8 mouse cellular contexts compared by ENCODE assay signal in genomic region chr7:25219416-25219750, GRCm38 (mm10). TPM values are rescaled to one million over a fixed set of nuclear protein-coding genes. Genes with fewer than 3 reads are reported as not detected.
DNase-seq lines count a peak whose midpoint lies in the region; ATAC-seq and TF ChIP-seq lines count a peak whose summit lies in the region.

No protein-coding gene starts in this region.

- peak; percentile 12 for ATAC-seq in CD4-positive, CD25-positive, alpha-beta regulatory T cell, adult 4 months
- ATAC-seq in forebrain, postnatal 0 days: no peak
- no peak for ATAC-seq in lung, postnatal 0 days

- H3K27me3 ChIP-seq in heart, embryonic 10.5 days (ENCODE audit: insufficient read depth, poor library complexity, severe bottlenecking): no peaks in the 10 kb centered on the region
- H3K27me3 ChIP-seq in forebrain, postnatal 0 days (ENCODE audit: insufficient read depth, low read length): no peaks in the 10 kb centered on the region
- no peaks in the 10 kb centered on the region for H3K27me3 ChIP-seq in lung, postnatal 0 days (replicated peaks; ENCODE audit: insufficient read depth, low read length)

- DNase-seq in heart, embryonic 10.5 days (ENCODE audit: low spot score): no peak
- DNase-seq in heart, adult 11 months: no peak
- no peak for DNase-seq in forebrain, postnatal 0 days
- no peak for DNase-seq in lung, postnatal 0 days (ENCODE audit: low spot score)
- no peak for DNase-seq in MN1 (ENCODE audit: low spot score)
- no peak for DNase-seq in c-Kit-positive CD71-positive TER-119-positive erythroid progenitor cells, embryonic 14.5 days (ENCODE audit: low spot score)
- DNase-seq in right cerebral cortex, adult 18-20 months: no peak

- peak overlapping the region; percentile 96 for H3K4me2 ChIP-seq in forebrain, postnatal 0 days (ENCODE audit: low read depth)
- H3K4me2 ChIP-seq in lung, postnatal 0 days (replicated peaks; ENCODE audit: low read depth, low read length): peak overlapping the region; percentile 85

- WGBS in heart, embryonic 10.5 days: under 1% methylated on average over 16 of the region's 16 CpGs
- WGBS in forebrain, postnatal 0 days: 1% methylated on average over 16 of the region's 16 CpGs
- WGBS in lung, postnatal 0 days: 0% methylated on average over 16 of the region's 16 CpGs

- peak overlapping the region; percentile 95 for H3K27ac ChIP-seq in heart, embryonic 10.5 days
- H3K27ac ChIP-seq in forebrain, postnatal 0 days (ENCODE audit: low read depth, low read length): peak overlapping the region; percentile 88; the same call in 1 of the 2 replicates
- peak overlapping the region; percentile 86 for H3K27ac ChIP-seq in lung, postnatal 0 days (ENCODE audit: low read length)

- H3K9me3 ChIP-seq in heart, embryonic 10.5 days: no peaks in the 10 kb centered on the region
- H3K9me3 ChIP-seq in forebrain, postnatal 0 days (ENCODE audit: low read length): no peaks in the 10 kb centered on the region
- H3K9me3 ChIP-seq in lung, postnatal 0 days (ENCODE audit: low read length): no peaks in the 10 kb centered on the region

- H3K4me1 ChIP-seq in heart, embryonic 10.5 days: peaks cover 42% of the 10 kb centered on the region
- peaks cover 12% of the 10 kb centered on the region for H3K4me1 ChIP-seq in forebrain, postnatal 0 days (ENCODE audit: insufficient read depth)
- H3K4me1 ChIP-seq in lung, postnatal 0 days (ENCODE audit: insufficient read depth, low read depth, low read length): peaks cover 10% of the 10 kb centered on the region

- peak overlapping the region; percentile 76 for H3K9ac ChIP-seq in forebrain, postnatal 0 days
- H3K9ac ChIP-seq in lung, postnatal 0 days (replicated peaks; ENCODE audit: low read depth): peak overlapping the region; percentile 68

- H3K36me3 ChIP-seq in heart, embryonic 10.5 days: peaks cover 19% of the 10 kb centered on the region
- peaks cover 13% of the 10 kb centered on the region; the same call in 1 of the 2 replicates for H3K36me3 ChIP-seq in forebrain, postnatal 0 days (ENCODE audit: insufficient read depth)
- 0 out of 2 replicates have a peak, but pooled peaks cover 1% of the 10 kb centered on the region for H3K36me3 ChIP-seq in lung, postnatal 0 days (ENCODE audit: insufficient read depth, low read length)

- peak overlapping the region; percentile 74 for H3K4me3 ChIP-seq in heart, embryonic 10.5 days
- peak overlapping the region; percentile 67 for H3K4me3 ChIP-seq in forebrain, postnatal 0 days (ENCODE audit: low read depth, low read length)
- H3K4me3 ChIP-seq in lung, postnatal 0 days (ENCODE audit: low read depth, low read length): peak overlapping the region; percentile 67

- TF ChIP-seq CTCF in forebrain, postnatal 0 days (IDR thresholded peaks at IDR 0.05; ENCODE audit: low read depth): no peak
- no peak for TF ChIP-seq CTCF in lung, postnatal 0 days (IDR thresholded peaks at IDR 0.05)

- TF ChIP-seq EP300 in lung, postnatal 0 days (IDR thresholded peaks at IDR 0.05): no peak

RNA-seq across cellular contexts. Expression of gene Dedd2, which starts 1.0 kb away (rescaled TPM):
- 6.7 and 8.1 TPM in 2 replicates for polyA plus RNA-seq in heart, embryonic 10.5 days (2016; fragmentation: Nextera tagmentation; extraction: Ambion mirVana)
- polyA plus RNA-seq in CD4-positive, CD25-positive, alpha-beta regulatory T cell, adult 4 months (2017; shearing (Covaris generic)): 10 to 100 TPM; 23.6 to 29.8 TPM
- total RNA-seq in forebrain, postnatal 0 days (2014; rRNA removed): 23.4 and 25.3 TPM in 2 replicates
- polyA plus RNA-seq in forebrain, postnatal 0 days (2015; fragmentation: Nextera tagmentation; extraction: Ambion mirVana): 14.9 and 17.3 TPM in 2 replicates
- 15.9 and 18.2 TPM in 2 replicates for polyA plus RNA-seq in lung, postnatal 0 days (2015; fragmentation: Nextera tagmentation; extraction: Ambion mirVana)

RNA-seq across cellular contexts. Expression of gene Zfp526, which starts 1.8 kb away (rescaled TPM):
- polyA plus RNA-seq in heart, embryonic 10.5 days (2016; fragmentation: Nextera tagmentation; extraction: Ambion mirVana): 2.5 and 3.0 TPM in 2 replicates
- 1 to 10 TPM; 2.8 to 3.0 TPM for polyA plus RNA-seq in CD4-positive, CD25-positive, alpha-beta regulatory T cell, adult 4 months (2017; shearing (Covaris generic))
- 5.0 and 8.3 TPM in 2 replicates for total RNA-seq in forebrain, postnatal 0 days (2014; rRNA removed)
- 0.59 and 0.98 TPM in 2 replicates for polyA plus RNA-seq in forebrain, postnatal 0 days (2015; fragmentation: Nextera tagmentation; extraction: Ambion mirVana)
- polyA plus RNA-seq in lung, postnatal 0 days (2015; fragmentation: Nextera tagmentation; extraction: Ambion mirVana): 1.6 and 2.2 TPM in 2 replicates

RNA-seq across cellular contexts. Expression of gene Gsk3a, which starts 18.3 kb away (rescaled TPM):
- polyA plus RNA-seq in heart, embryonic 10.5 days (2016; fragmentation: Nextera tagmentation; extraction: Ambion mirVana): 8.2 and 11.9 TPM in 2 replicates
- polyA plus RNA-seq in CD4-positive, CD25-positive, alpha-beta regulatory T cell, adult 4 months (2017; shearing (Covaris generic)): 10 to 100 TPM in 1 of 2 experiments, 1 to 10 TPM in 1; 8.9 to 11.3 TPM
- 150 and 154 TPM in 2 replicates for total RNA-seq in forebrain, postnatal 0 days (2014; rRNA removed)
- polyA plus RNA-seq in forebrain, postnatal 0 days (2015; fragmentation: Nextera tagmentation; extraction: Ambion mirVana): 21.0 and 21.5 TPM in 2 replicates
- 6.7 and 6.8 TPM in 2 replicates for polyA plus RNA-seq in lung, postnatal 0 days (2015; fragmentation: Nextera tagmentation; extraction: Ambion mirVana)

RNA-seq across cellular contexts. Expression of gene Erf, which starts 31.2 kb away (rescaled TPM):
- polyA plus RNA-seq in heart, embryonic 10.5 days (2016; fragmentation: Nextera tagmentation; extraction: Ambion mirVana): 9.2 and 17.9 TPM in 2 replicates
- under 1 TPM; 0.22 to 0.42 TPM for polyA plus RNA-seq in CD4-positive, CD25-positive, alpha-beta regulatory T cell, adult 4 months (2017; shearing (Covaris generic))
- 11.8 and 16.5 TPM in 2 replicates for total RNA-seq in forebrain, postnatal 0 days (2014; rRNA removed)
- 3.7 and 4.5 TPM in 2 replicates for polyA plus RNA-seq in forebrain, postnatal 0 days (2015; fragmentation: Nextera tagmentation; extraction: Ambion mirVana)
- 8.7 and 10.3 TPM in 2 replicates for polyA plus RNA-seq in lung, postnatal 0 days (2015; fragmentation: Nextera tagmentation; extraction: Ambion mirVana)

RNA-seq across cellular contexts. Expression of gene Pou2f2, which starts 39.9 kb away (rescaled TPM):
- polyA plus RNA-seq in heart, embryonic 10.5 days (2016; fragmentation: Nextera tagmentation; extraction: Ambion mirVana): 0.73 and 0.74 TPM in 2 replicates
- polyA plus RNA-seq in CD4-positive, CD25-positive, alpha-beta regulatory T cell, adult 4 months (2017; shearing (Covaris generic)): 10 to 100 TPM; 25.9 to 29.4 TPM
- total RNA-seq in forebrain, postnatal 0 days (2014; rRNA removed): 5.8 and 6.0 TPM in 2 replicates
- 9.8 and 21.2 TPM in 2 replicates for polyA plus RNA-seq in forebrain, postnatal 0 days (2015; fragmentation: Nextera tagmentation; extraction: Ambion mirVana)
- 0.98 and 1.4 TPM in 2 replicates for polyA plus RNA-seq in lung, postnatal 0 days (2015; fragmentation: Nextera tagmentation; extraction: Ambion mirVana)
